Mouse (Mus musculus): ENCODE data around the gene Mrpl9.

DNA sequence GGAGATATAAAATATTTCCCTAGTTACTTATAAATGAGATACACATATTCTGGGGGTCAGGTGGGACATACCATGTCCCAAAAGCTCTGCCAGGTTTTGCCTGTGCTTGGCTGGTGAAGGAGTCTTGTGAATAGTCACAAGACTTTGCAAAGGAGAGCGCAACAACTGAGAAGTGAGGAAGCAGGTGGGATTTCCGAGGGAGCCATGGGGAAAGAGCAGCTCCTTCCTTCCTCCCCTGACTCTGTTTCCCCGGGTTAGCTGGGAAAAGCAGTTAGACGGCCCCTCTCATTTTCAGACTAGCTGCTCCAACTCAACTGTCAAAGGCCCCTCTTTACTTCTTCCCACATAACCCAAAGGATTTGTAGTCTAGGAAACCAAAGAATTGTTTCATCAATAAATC lies 54.0 kb downstream of the Mrpl9 start:
- TF ChIP-seq CTCF (IDR thresholded peaks at IDR 0.05; ENCODE audit: low read depth) (no peak), EP300 (IDR thresholded peaks at IDR 0.05; ENCODE audit: low read depth) (no peak)

Measured in liver, embryonic 14.5 days (tissue).